In genomic region chr2:62603530-62603929, GRCm38 (mm10) we compare ENCODE assay signal across 21 mouse cellular contexts.
"Had no signal": no experiment of that assay in that cellular context is flagged by ENCODE, and none has a peak within 500 bp of the region (broad histone marks: within the 10 kb centered on the region; RNA-seq: fewer than 3 reads in every experiment).

No protein-coding gene starts in this region.

- H3K9me3 ChIP-seq: kidney, embryonic 15.5 days; limb, embryonic 12.5 days; limb, embryonic 15.5 days; midbrain, embryonic 12.5 days; midbrain, embryonic 15.5 days; neural tube, embryonic 13.5 days; stomach, embryonic 15.5 days had no signal

- H3K9ac ChIP-seq: kidney, embryonic 15.5 days; limb, embryonic 12.5 days; limb, embryonic 15.5 days; liver, embryonic 14.5 days; liver, postnatal 0 days; lung, embryonic 14.5 days; midbrain, embryonic 12.5 days; midbrain, embryonic 15.5 days; neural tube, embryonic 13.5 days; stomach, embryonic 15.5 days had no signal

- H3K27me3 ChIP-seq: kidney, embryonic 15.5 days; limb, embryonic 12.5 days; limb, embryonic 15.5 days; midbrain, embryonic 12.5 days; midbrain, embryonic 15.5 days; neural tube, embryonic 13.5 days; stomach, embryonic 15.5 days had no signal

- H3K4me3 ChIP-seq: kidney, embryonic 15.5 days; limb, embryonic 12.5 days; limb, embryonic 15.5 days; midbrain, embryonic 12.5 days; midbrain, embryonic 15.5 days; myocyte; neural tube, embryonic 13.5 days; stomach, embryonic 15.5 days had no signal

- ATAC-seq: liver, postnatal 0 days; lung, postnatal 0 days; midbrain, embryonic 15.5 days had no signal

- DNase-seq: kidney, postnatal 10 days; kidney, postnatal 36 days; left cerebral cortex, postnatal 4 days; liver, postnatal 0 days; lung, embryonic 14.5 days; retina, postnatal 1 day; right cerebral cortex, postnatal 25 days; spleen, adult 18-20 months; thymus, postnatal 36 days had no signal

- H3K4me2 ChIP-seq: kidney, embryonic 15.5 days; limb, embryonic 12.5 days; limb, embryonic 15.5 days; liver, embryonic 11.5 days; lung, embryonic 14.5 days; midbrain, embryonic 12.5 days; midbrain, embryonic 15.5 days; neural tube, embryonic 13.5 days; stomach, embryonic 15.5 days had no signal

- H3K4me1 ChIP-seq: kidney, embryonic 15.5 days; limb, embryonic 12.5 days; limb, embryonic 15.5 days; midbrain, embryonic 12.5 days; midbrain, embryonic 15.5 days; neural tube, embryonic 13.5 days; stomach, embryonic 15.5 days had no signal

- H3K36me3 ChIP-seq: kidney, embryonic 15.5 days; limb, embryonic 12.5 days; limb, embryonic 15.5 days; midbrain, embryonic 12.5 days; midbrain, embryonic 15.5 days; neural tube, embryonic 13.5 days; stomach, embryonic 15.5 days had no signal

- H3K27ac ChIP-seq: kidney, embryonic 15.5 days; limb, embryonic 12.5 days; limb, embryonic 15.5 days; liver, embryonic 14.5 days; macrophage; midbrain, embryonic 12.5 days; midbrain, embryonic 15.5 days; neural tube, embryonic 13.5 days; stomach, embryonic 15.5 days had no signal
